Mouse (Mus musculus) cerebellum, postnatal 25 days (tissue): ENCODE measurements around the gene Anxa4.
A peak's percentile ranks its signal among the peaks of the same experiment; 100 is the strongest.

Source experiments
- DNase-seq, 2 experiments: peaks; one replicate each; pipeline ENCODE4 v3.0.0; 2021; ENCODE audit warnings: mixed read lengths in 2 of 2

Anxa4 gene

GRCm38 (mm10) chr6:86800467-86800866 is 7.1 kb upstream of the Anxa4 start:
- no peak for DNase-seq

DNA sequence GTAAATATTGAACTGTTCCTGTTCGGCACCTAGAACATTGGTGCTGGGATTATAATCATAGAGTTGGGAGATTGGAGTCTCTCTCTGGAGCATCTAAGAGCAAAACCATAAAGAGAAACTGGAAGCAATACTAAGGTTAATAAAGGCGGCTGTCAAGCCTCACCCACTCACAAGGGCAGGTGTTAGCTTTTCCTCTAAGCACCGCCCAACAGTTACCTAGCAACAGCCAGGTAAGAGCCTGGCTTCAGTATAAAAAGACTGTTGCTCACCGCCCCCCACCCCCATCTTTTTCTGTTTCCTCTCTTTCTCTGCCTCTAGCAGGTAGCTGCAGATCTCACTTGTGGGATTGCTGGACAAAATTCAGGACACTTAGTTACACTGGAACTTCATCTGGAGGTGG is 4.1 kb upstream of the Anxa4 start:
- no peak for DNase-seq

GRCm38 (mm10) chr6:86793957-86794356 is 573 bp upstream of the Anxa4 start:
- DNase-seq, result peak in 1 of 2 experiments; percentile 22

DNA sequence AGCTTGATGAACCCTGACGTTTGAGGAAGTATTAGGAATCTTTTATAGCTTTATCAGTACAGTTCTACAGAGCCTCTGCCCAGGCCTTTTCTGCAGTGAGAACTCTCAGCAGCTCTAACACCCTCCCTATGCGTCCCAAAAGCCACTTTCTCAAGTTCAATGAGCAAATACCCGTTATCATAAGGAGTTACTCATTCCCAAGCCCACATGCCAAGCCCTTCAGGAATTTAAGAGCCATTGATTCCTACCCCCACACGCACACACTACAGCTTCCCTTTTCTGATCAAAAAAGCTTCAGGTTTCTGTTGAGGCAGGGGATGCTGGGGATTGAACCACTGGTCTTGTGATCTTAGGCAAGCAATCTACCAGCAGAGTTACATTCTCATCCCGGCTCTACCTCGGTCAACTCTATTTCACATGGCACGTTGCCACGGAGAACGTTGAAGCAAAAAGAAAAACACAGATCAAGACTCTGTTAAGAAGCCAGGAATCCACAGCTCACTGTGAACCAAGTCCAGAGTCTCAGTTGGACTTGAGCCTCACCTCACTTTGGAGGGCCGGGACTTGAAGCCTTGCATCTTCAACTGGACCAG is 2.9 kb downstream of the Anxa4 start:
- no peak for DNase-seq

- no peak for DNase-seq
These were observed 5.1 kb downstream of the Anxa4 start for GRCm38 (mm10) chr6:86788242-86788641.

- no peak for DNase-seq
These were observed 6.8 kb downstream of the Anxa4 start for GRCm38 (mm10) chr6:86786545-86786944.

GRCm38 (mm10) chr6:86784739-86785138 is 8.6 kb downstream of the Anxa4 start:
- DNase-seq, result no peak

DNA sequence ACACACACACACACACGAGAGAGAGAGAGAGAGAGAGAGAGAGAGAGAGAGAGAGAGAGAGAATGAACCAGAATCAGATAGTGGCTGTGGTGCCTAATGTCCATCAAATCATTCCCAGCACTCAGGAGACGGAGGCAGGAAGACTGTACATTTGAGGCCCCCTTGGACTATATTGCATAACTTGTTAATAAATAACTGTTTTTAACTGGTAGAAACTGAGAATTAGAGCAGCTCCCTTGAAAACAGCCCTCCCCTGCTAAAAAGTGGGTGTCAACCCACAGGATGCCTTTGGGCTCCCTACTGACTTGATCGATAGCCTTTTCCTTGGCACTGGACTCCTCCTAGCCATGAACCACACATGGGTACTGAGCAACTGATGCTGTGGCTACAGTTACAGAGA is 11.0 kb downstream of the Anxa4 start:
- DNase-seq, result no peak

DNA sequence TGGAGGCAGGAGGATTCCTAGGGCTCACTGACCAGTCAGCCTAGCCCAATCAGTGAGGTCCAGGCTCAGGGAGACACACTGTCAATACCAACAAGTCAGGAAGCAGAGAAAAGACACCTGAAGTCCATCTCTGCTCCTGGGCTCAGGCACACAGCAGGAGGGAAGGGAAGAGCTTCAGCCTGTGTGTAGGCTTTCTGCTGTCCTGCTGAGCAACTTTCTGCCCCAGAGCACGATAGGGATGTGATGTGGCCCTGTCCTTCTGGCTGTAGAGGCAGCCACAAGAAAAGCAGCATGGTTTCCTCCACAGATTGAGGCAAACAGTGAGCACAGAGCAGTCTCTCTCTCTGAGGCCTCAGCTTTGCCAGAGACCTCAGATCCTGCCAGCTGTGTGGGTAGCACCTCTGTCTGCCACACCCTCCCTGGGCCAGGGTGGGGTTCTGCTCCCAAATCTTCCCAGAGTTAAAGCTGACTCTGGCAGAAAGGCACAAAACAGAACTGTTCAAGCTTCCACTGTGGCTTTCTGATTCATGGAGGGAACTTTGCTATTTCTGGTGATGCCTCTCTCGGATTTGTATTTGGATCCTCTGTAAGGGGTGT is 11.9 kb downstream of the Anxa4 start:
- DNase-seq, result no peak

GRCm38 (mm10) chr6:86778910-86779594 is 14.3 kb downstream of the Anxa4 start:
- DNase-seq, result no peak

DNA sequence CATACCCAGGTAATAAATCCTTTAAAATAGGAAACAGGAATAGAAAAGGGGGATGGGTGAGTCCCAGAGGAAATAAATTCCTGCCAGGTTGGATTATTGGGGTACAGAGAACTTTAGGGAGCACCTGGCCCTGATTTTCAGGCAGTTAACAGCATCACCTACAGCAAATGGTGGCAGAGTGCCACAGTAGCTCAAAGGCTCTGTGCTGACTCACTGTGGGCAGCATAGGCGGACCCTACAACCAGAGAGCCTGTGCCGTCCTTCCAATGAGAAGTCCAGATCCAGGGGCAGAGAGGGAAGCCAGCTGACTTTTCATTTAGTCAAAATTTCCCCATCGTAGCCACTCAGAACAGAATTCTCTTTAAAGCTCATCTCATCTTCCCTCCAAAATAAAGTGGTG is 16.2 kb downstream of the Anxa4 start:
- DNase-seq, result no peak

GRCm38 (mm10) chr6:86776706-86777071 is 16.7 kb downstream of the Anxa4 start:
- no peak for DNase-seq

DNA sequence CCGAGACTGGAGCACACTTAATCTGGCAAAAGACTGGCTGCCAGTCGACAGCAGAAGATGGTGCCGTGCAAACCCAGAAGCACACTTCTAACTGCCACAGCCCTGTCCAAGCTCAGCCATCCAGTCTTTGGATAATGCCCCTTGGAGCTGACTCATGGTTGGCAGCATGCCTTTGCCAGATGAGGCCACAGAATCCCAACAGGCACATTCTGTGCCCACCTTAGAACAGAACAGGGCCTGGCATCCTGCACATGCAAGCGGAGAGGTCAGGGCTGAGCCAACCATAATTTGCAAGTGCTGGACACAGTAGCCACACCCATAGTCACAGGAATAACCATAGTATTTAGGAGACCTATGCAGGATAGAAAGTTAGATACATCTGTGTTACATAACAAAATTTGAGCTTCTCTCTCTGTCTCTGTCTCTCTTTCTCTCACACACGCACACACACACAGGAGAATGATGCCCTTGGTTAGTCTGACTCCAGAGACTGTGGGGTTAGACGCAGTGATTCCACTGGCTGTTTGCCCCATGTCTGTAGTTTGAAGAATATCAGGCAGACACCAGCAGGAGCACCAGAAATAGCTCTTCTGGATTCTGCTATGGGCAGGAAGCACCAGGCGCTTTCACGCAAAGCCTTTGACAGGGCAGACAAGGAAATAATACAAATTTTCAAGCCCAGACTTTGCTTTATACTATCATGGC is 17.2 kb downstream of the Anxa4 start:
- peak in 1 of 2 experiments; percentile 23 for DNase-seq

- DNase-seq, result no peak
These were observed 18.4 kb downstream of the Anxa4 start for GRCm38 (mm10) chr6:86774937-86775336.

- no peak for DNase-seq
These were observed 19.6 kb downstream of the Anxa4 start for GRCm38 (mm10) chr6:86773830-86774229.

GRCm38 (mm10) chr6:86772631-86773030 is 20.8 kb downstream of the Anxa4 start:
- DNase-seq, result no peak

DNA sequence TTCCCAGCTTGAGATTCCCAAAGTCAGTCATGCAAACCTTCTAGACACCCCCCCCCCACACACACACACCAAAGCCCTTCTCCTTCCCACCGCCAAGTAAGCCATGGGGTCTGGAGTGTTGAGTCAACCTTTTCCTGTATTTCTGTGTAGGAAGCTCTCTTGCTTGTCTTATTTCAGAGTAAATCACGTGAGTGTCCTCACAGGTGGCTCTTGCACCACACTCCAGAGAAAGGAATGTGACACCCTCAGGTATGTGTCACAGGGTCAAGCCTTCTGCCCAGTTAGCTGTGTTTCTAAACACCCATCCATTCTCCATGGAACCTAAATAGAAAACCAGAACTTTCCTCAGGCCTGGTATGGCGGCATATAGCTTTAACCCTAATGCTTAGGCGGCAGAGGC is 24.4 kb downstream of the Anxa4 start:
- no peak for DNase-seq

DNA sequence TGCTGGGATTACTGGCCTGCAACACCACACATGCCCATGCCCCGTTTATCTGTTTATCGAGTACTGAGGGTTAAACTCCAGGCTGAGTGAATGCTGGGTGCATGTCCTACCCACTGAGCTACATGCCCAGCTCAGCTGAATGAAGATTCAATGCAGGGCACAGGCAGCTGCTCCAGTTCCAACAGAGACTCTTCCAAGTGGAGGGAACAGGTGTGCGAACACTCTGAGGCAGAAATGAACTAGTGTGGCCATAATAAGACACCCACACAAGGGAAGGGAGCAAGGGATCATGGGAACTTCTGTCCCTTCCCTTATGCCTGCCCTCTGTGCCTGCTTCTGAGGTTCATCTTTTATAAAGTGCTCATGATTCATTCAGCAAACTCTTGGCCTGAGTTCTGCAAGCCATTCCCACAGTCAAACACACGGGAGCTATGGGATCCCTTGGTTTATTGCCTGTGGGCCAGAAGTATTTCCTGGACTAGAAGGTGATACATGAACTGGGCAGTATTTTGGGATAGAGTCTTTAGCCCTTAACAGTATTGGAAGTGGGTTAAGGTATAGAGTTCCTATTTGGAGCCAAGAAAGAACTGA is 25.1 kb downstream of the Anxa4 start:
- no peak for DNase-seq

DNA sequence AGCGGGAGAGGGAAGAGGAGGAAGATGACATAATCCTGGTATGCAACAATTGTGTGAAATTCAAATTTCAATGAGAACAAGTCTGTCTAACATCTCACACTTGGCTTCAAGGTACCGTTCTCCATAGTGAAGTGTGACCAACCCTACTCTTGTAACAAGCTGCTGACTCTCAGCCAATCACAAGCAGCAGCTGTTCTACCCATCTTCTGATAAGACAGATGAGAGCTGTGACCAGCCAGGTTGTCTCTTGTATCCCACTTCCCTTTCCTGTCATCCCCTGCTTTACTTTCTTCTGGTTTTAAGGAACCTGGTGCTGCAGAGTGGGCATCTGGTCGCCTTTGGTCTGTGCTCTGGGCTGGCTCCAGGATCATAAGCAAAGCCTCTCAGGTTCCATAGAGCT is 25.9 kb downstream of the Anxa4 start:
- DNase-seq, result no peak

DNA sequence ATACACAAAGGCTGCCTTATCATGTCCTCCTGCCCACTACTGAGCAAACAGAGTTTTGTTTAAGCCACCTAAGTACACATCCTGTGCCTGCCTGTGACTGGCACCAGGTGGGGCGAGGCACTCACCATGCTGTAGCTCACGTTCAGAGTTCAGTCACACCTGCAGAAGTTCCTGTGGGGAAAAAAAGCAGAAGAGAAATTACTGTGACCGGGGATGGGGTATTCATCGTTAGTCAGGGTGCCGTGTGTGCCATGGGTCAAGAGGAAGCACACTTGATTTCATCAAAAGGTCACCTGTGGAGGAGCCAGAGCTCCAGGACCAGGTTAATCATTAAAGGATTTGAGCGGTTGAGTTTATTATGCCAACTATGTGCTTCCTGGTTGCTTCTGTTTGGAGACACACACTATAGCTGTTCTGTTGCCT is 27.7 kb downstream of the Anxa4 start:
- no peak for DNase-seq

GRCm38 (mm10) chr6:86754105-86754863 is 39.1 kb downstream of the Anxa4 start:
- no peak for DNase-seq

GRCm38 (mm10) chr6:86752843-86753485 is 40.4 kb downstream of the Anxa4 start:
- DNase-seq, result no peak
